Mouse (Mus musculus): ENCODE measurements around the gene Gm9999.

DNA sequence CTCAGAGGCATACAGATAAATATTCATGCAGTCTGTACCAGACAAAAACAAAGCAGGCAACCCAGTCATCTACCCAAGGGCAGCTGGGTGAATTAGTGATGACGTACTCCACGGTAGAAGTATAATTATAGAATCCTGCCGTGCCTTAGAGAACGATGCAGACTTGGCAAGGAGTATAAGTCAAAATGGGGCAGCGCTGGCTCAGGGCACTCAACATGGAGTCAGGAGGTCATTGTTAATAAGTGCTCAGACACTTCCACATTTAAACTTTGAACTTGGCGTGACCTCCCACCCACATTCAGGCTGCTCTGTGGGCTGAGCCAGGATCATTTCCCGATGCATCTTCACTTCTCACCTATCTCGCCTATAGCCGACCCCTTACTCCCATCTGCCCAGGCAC, 42.0 kb downstream of the Gm9999 start:
- TF ChIP-seq POLR2A (IDR thresholded peaks at IDR 0.05; ENCODE audit: borderline replicate concordance, control insufficient read depth, low read depth, low read length) = no peak
- TF ChIP-seq CTCF (IDR thresholded peaks at IDR 0.05; ENCODE audit: control insufficient read depth, insufficient read depth, low read length) = no peak

Measured in bone marrow, adult 2 months (tissue).